Mouse (Mus musculus) MEL (cell line): ENCODE results near the gene Abcc5. TPM values are rescaled to one million over a fixed set of nuclear protein-coding genes. Genes with fewer than 3 reads are reported as not detected.

Source experiments
- DNase-seq: peaks from one replicate; pipeline ENCODE4 v3.0.0; 2011; ENCODE audit warnings: low read depth, low spot score
- H3K27ac ChIP-seq: 2 replicates; pipeline ENCODE4 v1.5.1; 2012; ENCODE audit warnings: low read depth, mild to moderate bottlenecking, control low read depth, low read length, moderate library complexity; ENCODE audit not compliant: control insufficient read depth
- H3K27me3 ChIP-seq, 2 experiments: fragments of 150-350 bp in 1 of 2; sonication (generic) in 1 of 2; 2 replicates each; pipeline ENCODE4 v1.6.1; 2012; ENCODE audit warnings: low read length in 2 of 2, mild to moderate bottlenecking in 2 of 2, improper control_type of control experiment in 1 of 2, moderate library complexity in 1 of 2; ENCODE audit not compliant: insufficient read depth in 2 of 2, control insufficient read depth in 1 of 2
- H3K36me3 ChIP-seq, 2 experiments: 2 replicates each; pipeline ENCODE4 v1.6.1; 2012 to 2014; ENCODE audit warnings: low read length in 2 of 2, improper control_type of control experiment in 1 of 2, inconsistent platforms in 1 of 2, mild to moderate bottlenecking in 1 of 2; ENCODE audit not compliant: insufficient read depth in 2 of 2, control insufficient read depth in 1 of 2
- H3K4me1 ChIP-seq, 2 experiments: fragments of 150-350 bp in 1 of 2; sonication (generic) in 1 of 2; 2 replicates each; pipeline ENCODE4 v1.6.1; 2012; ENCODE audit warnings: low read length in 2 of 2, improper control_type of control experiment in 1 of 2, mild to moderate bottlenecking in 1 of 2; ENCODE audit not compliant: insufficient read depth in 2 of 2, control insufficient read depth in 1 of 2
- H3K4me3 ChIP-seq, 2 experiments: fragments of 150-350 bp in 1 of 2; sonication (generic) in 1 of 2; 2 replicates each; pipeline ENCODE4 v1.5.1; 2012; ENCODE audit warnings: low read depth in 2 of 2, low read length in 2 of 2, mild to moderate bottlenecking in 2 of 2, moderate library complexity in 2 of 2, control low read depth in 1 of 2, improper control_type of control experiment in 1 of 2; ENCODE audit not compliant: control insufficient read depth in 1 of 2, insufficient read depth in 1 of 2
- H3K79me2 ChIP-seq: 2 replicates; pipeline ENCODE4 v1.6.1; 2012; ENCODE audit warnings: mild to moderate bottlenecking, low read length, moderate library complexity; ENCODE audit not compliant: control insufficient read depth, poor library complexity, insufficient read depth
- H3K9ac ChIP-seq: 2 replicates; pipeline ENCODE4 v1.6.1; 2012; ENCODE audit warnings: low read depth, mild to moderate bottlenecking, control low read depth, low read length, moderate library complexity; ENCODE audit not compliant: control insufficient read depth, poor library complexity, severe bottlenecking
- H3K9me3 ChIP-seq: fragments of 150-350 bp; sonication (generic); replicated peaks from 2 replicates; pipeline ENCODE4 v1.6.1; 2012; ENCODE audit warnings: mild to moderate bottlenecking, low read length, improper control_type of control experiment, moderate library complexity; ENCODE audit not compliant: insufficient read depth
- BHLHE40 ChIP-seq: IDR thresholded peaks from 2 replicates; pipeline ENCODE4 v1.6.1; 2012; ENCODE audit warnings: low read depth, mild to moderate bottlenecking, inconsistent platforms, low read length, improper control_type of control experiment, borderline replicate concordance
- CHD1 ChIP-seq: IDR thresholded peaks from 2 replicates; pipeline ENCODE4 v1.6.1; 2012; ENCODE audit warnings: low read depth, mild to moderate bottlenecking, inconsistent platforms, low read length, improper control_type of control experiment
- CHD2 ChIP-seq: IDR thresholded peaks from 2 replicates; pipeline ENCODE4 v1.6.1; 2011; ENCODE audit warnings: low read length, improper control_type of control experiment
- CTCF ChIP-seq, 3 experiments: IDR thresholded peaks in 2 of 3; conservative IDR thresholded peaks in 1 of 3; 2 replicates each; pipeline ENCODE4 v1.5.1; 2011 to 2012; ENCODE audit warnings: low read length in 3 of 3, low read depth in 2 of 3, mild to moderate bottlenecking in 2 of 3, improper control_type of control experiment in 1 of 3, inconsistent platforms in 1 of 3, mixed read lengths in 1 of 3, moderate library complexity in 1 of 3; ENCODE audit not compliant: control insufficient read depth in 1 of 3, insufficient read depth in 1 of 3, poor library complexity in 1 of 3, severe bottlenecking in 1 of 3
- E2F4 ChIP-seq: IDR thresholded peaks from 2 replicates; pipeline ENCODE4 v1.6.1; 2011; ENCODE audit warnings: low read depth, low read length, improper control_type of control experiment, borderline replicate concordance
- ELF1 ChIP-seq: IDR thresholded peaks from 2 replicates; pipeline ENCODE4 v1.6.1; 2014; ENCODE audit warnings: low read depth, mild to moderate bottlenecking, inconsistent platforms, low read length, improper control_type of control experiment, moderate library complexity
- EP300 ChIP-seq, 2 experiments: IDR thresholded peaks; 2 replicates each; pipeline ENCODE4 v1.6.1; 2011; ENCODE audit warnings: improper control_type of control experiment in 2 of 2, low read length in 2 of 2, low read depth in 1 of 2, mild to moderate bottlenecking in 1 of 2
- GATA1 ChIP-seq: IDR thresholded peaks from 2 replicates; pipeline ENCODE4 v1.6.1; 2011; ENCODE audit warnings: low read depth, low read length, improper control_type of control experiment
- JUND ChIP-seq: IDR thresholded peaks from 2 replicates; pipeline ENCODE4 v1.6.1; 2011; ENCODE audit warnings: low read depth, mild to moderate bottlenecking, improper control_type of control experiment, low read length
- MAX ChIP-seq: IDR thresholded peaks from 2 replicates; pipeline ENCODE4 v1.6.1; 2011; ENCODE audit warnings: low read length, improper control_type of control experiment
- MAZ ChIP-seq: IDR thresholded peaks from 2 replicates; pipeline ENCODE4 v1.6.1; 2012; ENCODE audit warnings: low read depth, mild to moderate bottlenecking, inconsistent platforms, low read length, improper control_type of control experiment
- MEF2A ChIP-seq: IDR thresholded peaks from 2 replicates; pipeline ENCODE4 v1.6.1; 2014; ENCODE audit warnings: low read depth, mild to moderate bottlenecking, inconsistent platforms, low read length, improper control_type of control experiment; ENCODE audit not compliant: poor library complexity, insufficient replicate concordance, severe bottlenecking; ENCODE audit errors: extremely low read depth
- MXI1 ChIP-seq: IDR thresholded peaks from 2 replicates; pipeline ENCODE4 v1.6.1; 2011; ENCODE audit warnings: mild to moderate bottlenecking, low read depth, low read length, improper control_type of control experiment
- MYB ChIP-seq: IDR thresholded peaks from 2 replicates; pipeline ENCODE4 v1.6.1; 2011; ENCODE audit warnings: mild to moderate bottlenecking, low read depth, low read length, improper control_type of control experiment
- MYC ChIP-seq: IDR thresholded peaks from 2 replicates; pipeline ENCODE4 v1.6.1; 2011; ENCODE audit warnings: low read depth, mild to moderate bottlenecking, low read length, improper control_type of control experiment, moderate library complexity
- NRF1 ChIP-seq: IDR thresholded peaks from 2 replicates; pipeline ENCODE4 v1.6.1; 2014; ENCODE audit warnings: low read depth, mild to moderate bottlenecking, inconsistent platforms, low read length, improper control_type of control experiment, moderate library complexity; ENCODE audit not compliant: poor library complexity, insufficient read depth, severe bottlenecking
- POLR2A ChIP-seq, 2 experiments: IDR thresholded peaks; 2 replicates each; pipeline ENCODE4 v1.6.1; 2011 to 2012; ENCODE audit warnings: low read length in 2 of 2, mild to moderate bottlenecking in 2 of 2, control low read depth in 1 of 2, improper control_type of control experiment in 1 of 2, low read depth in 1 of 2, moderate library complexity in 1 of 2; ENCODE audit not compliant: control insufficient read depth in 1 of 2, insufficient read depth in 1 of 2, poor library complexity in 1 of 2
- POLR2AphosphoS2 ChIP-seq: IDR thresholded peaks from 2 replicates; pipeline ENCODE4 v1.6.1; 2011; ENCODE audit warnings: low read length, improper control_type of control experiment
- POLR2AphosphoS5 ChIP-seq: IDR thresholded peaks from 2 replicates; pipeline ENCODE4 v1.6.1; 2012; ENCODE audit warnings: low read depth, borderline replicate concordance, mild to moderate bottlenecking, inconsistent platforms, low read length, moderate library complexity, mixed read lengths
- RAD21 ChIP-seq: IDR thresholded peaks from 2 replicates; pipeline ENCODE4 v1.6.1; 2011; ENCODE audit warnings: mild to moderate bottlenecking, low read depth, low read length, improper control_type of control experiment
- RCOR1 ChIP-seq: IDR thresholded peaks from 2 replicates; pipeline ENCODE4 v1.6.1; 2012; ENCODE audit warnings: low read depth, mild to moderate bottlenecking, inconsistent platforms, low read length, improper control_type of control experiment
- TAL1 ChIP-seq: IDR thresholded peaks from 2 replicates; pipeline ENCODE4 v1.6.1; 2012; ENCODE audit warnings: mild to moderate bottlenecking, inconsistent platforms, low read length, moderate library complexity, mixed read lengths
- TCF12 ChIP-seq: IDR thresholded peaks from 2 replicates; pipeline ENCODE4 v1.6.1; 2014; ENCODE audit warnings: low read depth, mild to moderate bottlenecking, inconsistent platforms, low read length, improper control_type of control experiment, moderate library complexity
- ZKSCAN1 ChIP-seq: IDR thresholded peaks from 2 replicates; pipeline ENCODE4 v1.6.1; 2012; ENCODE audit warnings: low read depth, mild to moderate bottlenecking, inconsistent platforms, low read length, improper control_type of control experiment, moderate library complexity
- polyA plus RNA-seq, 2 experiments: library from polyadenylated mRNA; stranded (reverse) in 1 of 2; unstranded in 1 of 2; fragments of >175 nt in 1 of 2; fragments of >200 nt in 1 of 2; gene quantifications; 2 replicates each; pipeline versions ENCODE4 v1.2.1 to v1.2.4; 2012; ENCODE audit warnings: low replicate concordance in 2 of 2, low read depth in 1 of 2; ENCODE audit not compliant: insufficient read length in 2 of 2, insufficient read depth in 1 of 2, missing spikeins in 1 of 2
- total RNA-seq: library from RNA; depleted of rRNA; stranded (reverse); fragments of 300-350 nt; gene quantifications from 2 replicates; pipeline ENCODE4 v1.2.3, GENCODE M21; 2012

The Abcc5 gene
- total and polyA plus RNA-seq, 3 experiments: 17.6 to 31.7 TPM; not detected in 1

DNA sequence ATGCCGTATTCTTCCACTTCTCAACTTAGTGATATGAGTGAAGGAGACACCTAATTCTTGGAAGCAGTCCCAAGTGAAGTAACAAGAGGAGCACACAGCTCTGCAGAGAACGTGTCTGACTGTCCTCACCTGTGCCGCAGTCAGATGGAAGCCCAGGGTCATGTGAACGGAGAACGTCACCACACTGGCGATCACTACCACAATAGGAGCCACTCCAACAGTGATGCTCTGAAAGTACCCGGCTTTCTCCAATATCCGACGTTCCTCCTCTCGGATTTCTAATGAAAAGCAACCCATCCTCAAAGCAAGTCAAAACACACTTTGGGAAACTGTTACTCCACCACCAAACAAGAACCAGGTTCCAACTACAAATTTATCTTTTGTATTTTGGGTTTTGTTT lies 29.3 kb downstream of the Abcc5 start:
- no peak overlapping the region for H3K9ac ChIP-seq

DNA sequence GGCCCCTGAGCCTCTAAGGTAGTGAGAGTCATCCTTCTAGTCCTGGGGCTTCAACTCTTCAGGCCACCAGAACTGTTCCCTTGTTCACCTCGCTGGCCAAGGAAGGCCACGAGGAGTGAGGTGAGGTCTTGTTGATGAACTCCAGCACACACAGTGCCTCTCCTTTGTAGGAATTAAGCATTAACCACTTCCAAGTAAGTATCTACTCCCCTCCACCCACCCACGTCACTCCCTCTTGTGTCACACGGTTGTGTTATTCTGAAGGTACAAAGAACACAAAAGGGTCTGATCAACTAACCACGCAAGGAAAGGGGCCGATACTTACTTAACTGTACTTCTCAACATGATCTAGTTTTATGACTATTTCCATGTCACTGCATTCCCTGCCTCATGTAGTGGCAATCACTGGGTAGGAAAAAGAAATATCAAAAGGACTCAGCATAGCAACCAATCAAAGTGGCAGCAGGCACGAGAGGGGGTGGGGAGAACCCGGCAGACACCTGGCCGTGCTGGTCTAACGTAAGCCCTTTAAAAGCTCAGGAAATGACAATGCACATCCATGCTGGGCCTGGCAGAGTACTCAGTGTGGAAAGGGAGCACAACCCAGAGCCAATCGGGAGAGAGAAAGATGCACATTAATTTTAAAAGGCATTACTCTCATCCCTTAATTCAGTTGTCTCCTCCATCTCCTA lies 30.8 kb downstream of the Abcc5 start:
- Histone ChIP-seq H3K79me2 (no peaks in the 10 kb centered on the region), H3K27ac (no peak overlapping the region), H3K4me1 (no peaks in the 10 kb centered on the region), H3K36me3 (no peaks in the 10 kb centered on the region; a peak in 1 of 4 replicates), H3K9me3 (no peaks in the 10 kb centered on the region), H3K4me3 (no peak overlapping the region), H3K27me3 (no peaks in the 10 kb centered on the region), H3K9ac (no peak overlapping the region)
- TF ChIP-seq MYC (no peak), MYB (no peak), POLR2A (IDR thresholded peaks at IDR 0.05; ENCODE audit: control insufficient read depth in 1 of 2, insufficient read depth in 1 of 2, low read depth in 1 of 2, low read length in 2 of 2, poor library complexity in 1 of 2) (no peak), CTCF (IDR thresholded peaks at IDR 0.05 in 2 of 3, conservative IDR thresholded peaks at IDR 0.05 in 1 of 3; ENCODE audit: control insufficient read depth in 1 of 3, insufficient read depth in 1 of 3, low read depth in 2 of 3, low read length in 3 of 3, poor library complexity in 1 of 3, severe bottlenecking in 1 of 3) (no peak), MEF2A (no peak), POLR2AphosphoS2 (no peak), POLR2AphosphoS5 (no peak), CHD1 (no peak), MAZ (no peak), RAD21 (no peak), JUND (no peak), ZKSCAN1 (no peak), ELF1 (no peak)
- DNase-seq: no peak

More for the DNA sequence above, 29.3 kb downstream of the Abcc5 start:
- H3K79me2 ChIP-seq: no peaks in the 10 kb centered on the region
- no peaks in the 10 kb centered on the region for H3K27me3 ChIP-seq
- DNase-seq: no peak
- no peak for TF ChIP-seq MAX
- TF ChIP-seq, all 39 proteins: peak for 0
- H3K36me3 ChIP-seq: no peaks in the 10 kb centered on the region; a peak in 1 of 4 replicates
- no peaks in the 10 kb centered on the region for H3K4me1 ChIP-seq
- H3K27ac ChIP-seq: no peak overlapping the region
- no peak overlapping the region for H3K4me3 ChIP-seq
- no peaks in the 10 kb centered on the region for H3K9me3 ChIP-seq

DNA sequence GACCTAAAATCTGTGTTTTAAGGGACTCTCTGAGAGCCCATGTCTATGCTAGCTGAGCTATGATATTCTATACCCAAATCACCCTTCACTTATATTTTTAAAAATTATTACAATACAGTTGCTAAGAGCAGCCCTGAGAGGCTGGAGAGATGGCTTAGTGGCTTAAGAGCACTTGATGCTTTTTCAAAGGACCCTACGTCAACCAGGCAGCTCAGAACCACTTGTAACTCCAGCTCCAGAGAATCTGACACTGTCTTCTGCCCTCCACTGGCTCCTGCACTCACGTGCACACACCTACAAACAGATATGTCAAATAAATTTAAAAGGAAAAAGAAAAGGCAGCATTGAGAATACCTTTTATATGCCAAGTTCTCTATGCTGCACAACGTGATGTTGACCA lies 34.4 kb downstream of the Abcc5 start:
- TF ChIP-seq E2F4: no peak
- no peak for TF ChIP-seq BHLHE40
- no peak for TF ChIP-seq GATA1
- no peak for TF ChIP-seq MXI1
- TF ChIP-seq ZKSCAN1: no peak
- TF ChIP-seq CTCF (IDR thresholded peaks at IDR 0.05 in 2 of 3, conservative IDR thresholded peaks at IDR 0.05 in 1 of 3; ENCODE audit: control insufficient read depth in 1 of 3, insufficient read depth in 1 of 3, low read depth in 2 of 3, low read length in 3 of 3, poor library complexity in 1 of 3, severe bottlenecking in 1 of 3): no peak
- no peak for TF ChIP-seq TAL1
- TF ChIP-seq MYB: no peak
- TF ChIP-seq CHD2: no peak
- TF ChIP-seq EP300 (IDR thresholded peaks at IDR 0.05; ENCODE audit: low read depth in 1 of 2, low read length in 2 of 2): no peak
- TF ChIP-seq TCF12: no peak
- no peak for TF ChIP-seq NRF1
- no peak for TF ChIP-seq RCOR1
- Histone ChIP-seq H3K36me3 (no peaks in the 10 kb centered on the region; a peak in 1 of 4 replicates), H3K9ac (no peak overlapping the region), H3K79me2 (no peaks in the 10 kb centered on the region), H3K4me3 (no peak overlapping the region), H3K27ac (no peak overlapping the region), H3K27me3 (no peaks in the 10 kb centered on the region), H3K9me3 (no peaks in the 10 kb centered on the region), H3K4me1 (no peaks in the 10 kb centered on the region)
- no peak for DNase-seq
